Mouse (Mus musculus) megakaryocyte progenitor cell, adult 5-6 weeks (primary cell): Measurements from ENCODE around the gene Slc25a16. TPM values are rescaled to one million over a fixed set of nuclear protein-coding genes. Genes with fewer than 3 reads are reported as not detected.

Source experiments
- ATAC-seq: replicated peaks from 2 replicates; pipeline ENCODE4 v1.8.0; 2016; ENCODE audit warnings: mild to moderate bottlenecking, moderate TSS enrichment, inconsistent platforms; ENCODE audit not compliant: poor library complexity
- total RNA-seq, 2 experiments: library from RNA; stranded (forward) in 1 of 2; stranded (reverse) in 1 of 2; fragments of 157-497, 149-512 nt in 1 of 2; fragments of 200-1000 nt in 1 of 2; gene quantifications; 2 replicates each; pipeline versions ENCODE4 v1.2.3 to v1.2.4; 2015 to 2017

Gene Slc25a16
- total RNA-seq, 2 experiments from 2014 or later, result 18.0 to 19.3 TPM

DNA sequence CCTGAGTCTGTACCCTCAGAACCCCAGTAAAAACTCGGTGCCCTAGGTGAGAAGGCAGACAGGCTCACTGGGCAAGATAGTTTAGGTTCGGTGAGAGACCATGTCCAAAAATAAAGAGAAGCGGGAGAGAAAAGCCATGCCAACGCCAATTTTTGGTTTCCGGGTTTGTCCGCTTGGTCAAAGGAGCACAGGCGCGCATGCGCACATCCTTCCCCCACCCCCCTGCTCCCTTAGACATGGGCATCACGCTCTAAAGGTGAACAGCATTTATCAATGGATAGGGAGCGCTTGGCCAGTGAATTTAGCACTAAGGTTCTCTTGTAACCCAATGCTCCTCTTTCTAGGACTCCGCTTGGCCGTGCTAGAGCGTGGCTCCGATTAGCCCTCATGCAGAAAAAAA lies 70.2 kb downstream of the Slc25a16 start:
- no peak for ATAC-seq

DNA sequence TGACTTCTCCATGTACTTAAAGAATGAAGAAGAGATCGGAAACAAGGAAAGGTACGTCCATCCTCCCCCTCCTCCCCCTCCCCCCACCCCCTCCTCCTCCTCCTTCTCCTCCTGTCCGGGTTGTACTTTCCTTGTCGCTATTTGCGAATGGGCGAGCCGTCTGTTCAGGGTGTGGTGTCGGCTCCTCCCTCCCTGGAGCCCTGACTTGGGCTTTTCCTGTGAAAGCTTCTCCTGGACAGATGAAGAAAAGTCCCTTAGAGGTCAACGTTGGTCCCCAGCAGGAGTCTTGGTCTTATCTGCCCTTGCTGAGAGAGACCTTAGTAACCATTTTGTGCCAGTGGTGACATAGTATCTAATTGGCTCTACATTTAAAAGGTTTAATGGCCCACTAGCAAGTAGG lies 73.6 kb downstream of the Slc25a16 start:
- ATAC-seq, result no peak

Other genes starting within 250 kb of the Slc25a16 start
- gene Stox1, start 194.5 kb upstream of the Slc25a16 start, total RNA-seq (2015), result 0.90 and 0.99 TPM in 2 replicates
- 0.81 and 1.00 TPM in 2 replicates for gene Stox1, start 194.5 kb upstream of the Slc25a16 start, total RNA-seq (2017)
- 123 and 174 TPM in 2 replicates for gene Ccar1, start 128.3 kb upstream of the Slc25a16 start, total RNA-seq (2015)
- 101 and 138 TPM in 2 replicates for gene Ccar1, start 128.3 kb upstream of the Slc25a16 start, total RNA-seq (2017)
- 12.1 and 17.9 TPM in 2 replicates for gene Tet1, start 11.6 kb upstream of the Slc25a16 start, total RNA-seq (2015)
- gene Tet1, start 11.6 kb upstream of the Slc25a16 start, total RNA-seq (2017), result 9.5 and 12.0 TPM in 2 replicates
- gene Dna2, start 26.4 kb downstream of the Slc25a16 start, total RNA-seq (2015), result 42.7 and 47.7 TPM in 2 replicates
- 49.9 and 53.8 TPM in 2 replicates for gene Dna2, start 26.4 kb downstream of the Slc25a16 start, total RNA-seq (2017)
- 5.1 and 5.6 TPM in 2 replicates for gene Rufy2, start 59.6 kb downstream of the Slc25a16 start, total RNA-seq (2015)
- gene Rufy2, start 59.6 kb downstream of the Slc25a16 start, total RNA-seq (2017), result 6.0 and 6.5 TPM in 2 replicates
- gene Hnrnph3, start 103.6 kb downstream of the Slc25a16 start, total RNA-seq (2015), result 20.2 and 28.5 TPM in 2 replicates
- 23.9 and 51.9 TPM in 2 replicates for gene Hnrnph3, start 103.6 kb downstream of the Slc25a16 start, total RNA-seq (2017)
- 0.66 TPM in 1 of 2 replicates, not detected in the other for gene Pbld2, start 103.7 kb downstream of the Slc25a16 start, total RNA-seq (2015)
- not detected in 2 replicates for gene Pbld2, start 103.7 kb downstream of the Slc25a16 start, total RNA-seq (2017)
- 0.27 and 0.32 TPM in 2 replicates for gene Pbld1, start 139.5 kb downstream of the Slc25a16 start, total RNA-seq (2015)
- 0.17 TPM in 1 of 2 replicates, not detected in the other for gene Pbld1, start 139.5 kb downstream of the Slc25a16 start, total RNA-seq (2017)
- gene Atoh7, start 179.0 kb downstream of the Slc25a16 start, total RNA-seq (2015), result not detected in 2 replicates
- gene Atoh7, start 179.0 kb downstream of the Slc25a16 start, total RNA-seq (2017), result not detected in 2 replicates